Mouse (Mus musculus) myocyte (in vitro differentiated cells): ENCODE measurements around the gene Itpkb.

Experiments used
- CEBPB ChIP-seq: IDR thresholded peaks from 2 replicates; pipeline ENCODE4 v1.6.1; 2011; ENCODE audit warnings: mild to moderate bottlenecking, moderate library complexity; ENCODE audit not compliant: poor library complexity, insufficient read depth, severe bottlenecking
- E2F4 ChIP-seq: IDR thresholded peaks from one replicate; pipeline ENCODE4 v1.6.1; 2011; ENCODE audit warnings: mild to moderate bottlenecking, control low read depth, moderate library complexity; ENCODE audit not compliant: insufficient read depth
- MAX ChIP-seq: IDR thresholded peaks from one replicate; pipeline ENCODE4 v1.6.1; 2011; ENCODE audit warnings: low read depth, mild to moderate bottlenecking, control low read depth
- MYOD1 ChIP-seq, 3 experiments: IDR thresholded peaks; one replicate each; pipeline ENCODE4 v1.6.1; 2011; ENCODE audit warnings: control low read depth in 2 of 3, low read depth in 2 of 3, mild to moderate bottlenecking in 2 of 3, moderate library complexity in 1 of 3; ENCODE audit not compliant: insufficient read length in 2 of 3, control insufficient read depth in 1 of 3
- MYOG ChIP-seq, 3 experiments: IDR thresholded peaks; one replicate each; pipeline ENCODE4 v1.6.1; 2011; ENCODE audit warnings: control low read depth in 2 of 3, low read depth in 2 of 3, mild to moderate bottlenecking in 2 of 3; ENCODE audit not compliant: insufficient read length in 2 of 3, control insufficient read depth in 1 of 3, insufficient read depth in 1 of 3
- POLR2A ChIP-seq: IDR thresholded peaks from one replicate; pipeline ENCODE4 v1.6.1; 2011; ENCODE audit warnings: low read depth, mild to moderate bottlenecking, control low read depth, moderate library complexity; ENCODE audit not compliant: insufficient read length
- SRF ChIP-seq: IDR thresholded peaks from one replicate; pipeline ENCODE4 v1.6.1; 2011; ENCODE audit warnings: low read depth; ENCODE audit not compliant: control insufficient read depth, insufficient read length
- TCF12 ChIP-seq: IDR thresholded peaks from one replicate; pipeline ENCODE4 v1.6.1; 2011; ENCODE audit warnings: mild to moderate bottlenecking, control low read depth; ENCODE audit not compliant: poor library complexity, insufficient read depth, severe bottlenecking
- USF1 ChIP-seq: IDR thresholded peaks from one replicate; pipeline ENCODE4 v1.6.1; 2011; ENCODE audit warnings: low read depth, mild to moderate bottlenecking, control low read depth, moderate library complexity

GRCm38 (mm10) chr1:180462396-180462795 is 132.1 kb downstream of the Itpkb start:
- TF ChIP-seq USF1 (no peak), POLR2A (no peak), CEBPB (no peak), SRF (no peak), E2F4 (no peak), MYOD1 (IDR thresholded peaks at IDR 0.05; ENCODE audit: control insufficient read depth in 1 of 3, insufficient read length in 2 of 3, low read depth in 2 of 3) (peak; percentile 64 to 86 (median 82)), TCF12 (peak; percentile 56), MAX (no peak), MYOG (IDR thresholded peaks at IDR 0.05; ENCODE audit: control insufficient read depth in 1 of 3, insufficient read depth in 1 of 3, insufficient read length in 2 of 3, low read depth in 2 of 3) (peak; percentile 33 to 91 (median 48))
